In the genomic region with DNA sequence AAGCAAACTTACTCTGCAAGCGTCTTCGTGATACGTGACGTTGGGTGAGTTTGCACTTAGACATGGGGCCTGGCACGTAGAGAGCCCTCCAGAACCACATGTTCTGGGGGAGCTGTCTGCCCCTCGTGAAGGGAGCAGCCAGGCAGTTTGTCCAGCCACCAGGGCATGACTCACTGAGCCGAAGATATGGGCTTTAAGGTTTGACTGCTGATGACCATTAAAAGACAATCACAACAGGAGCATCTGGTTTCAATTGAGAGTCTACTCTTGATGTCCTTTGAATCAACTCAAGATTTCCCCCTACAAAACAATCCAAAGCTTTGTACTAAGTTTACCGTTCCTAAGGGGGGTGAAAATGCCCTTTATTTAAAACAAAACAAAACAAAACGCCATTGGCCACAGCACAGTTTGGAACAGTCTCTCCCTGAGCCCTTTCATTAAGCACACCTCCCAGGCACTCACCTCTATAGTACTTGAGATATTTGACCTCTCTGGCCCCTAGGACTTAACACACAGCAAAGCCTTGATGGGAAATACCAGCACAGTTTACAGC, we compare ENCODE assay signal across 31 mouse cellular contexts. TPM values are rescaled to one million over a fixed set of nuclear protein-coding genes. Genes with fewer than 3 reads are reported as not detected.
DNase-seq lines count a peak whose midpoint lies in the region; ATAC-seq and TF ChIP-seq lines count a peak whose summit lies in the region.
"Had no signal": no experiment of that assay in that cellular context is flagged by ENCODE, and none has a peak within 500 bp of the region (broad histone marks: within the 10 kb centered on the region; RNA-seq: fewer than 3 reads in every experiment).

No protein-coding gene starts in this region.

- no peak for TF ChIP-seq POLR2A in limb, embryonic 14.5 days (IDR thresholded peaks at IDR 0.05; ENCODE audit: borderline replicate concordance, extremely low read depth, insufficient read depth, insufficient read length)

- H3K4me3 ChIP-seq in intestine, embryonic 14.5 days (ENCODE audit: low read depth, low read length): no peak overlapping the region
- H3K4me3 ChIP-seq in intestine, postnatal 0 days (ENCODE audit: low read depth, low read length): no peak overlapping the region
- no peak overlapping the region for H3K4me3 ChIP-seq in limb, embryonic 14.5 days (replicated peaks; ENCODE audit: low read length)
- H3K4me3 ChIP-seq: forebrain, embryonic 12.5 days; gastrocnemius, adult 2 months; hindbrain, embryonic 13.5 days; midbrain, embryonic 10.5 days; myocyte; neural tube, embryonic 13.5 days; stomach, embryonic 15.5 days had no signal

- WGBS in intestine, embryonic 14.5 days: 62% methylated on average over 9 of the region's 9 CpGs
- WGBS in intestine, postnatal 0 days: 65% methylated on average over 9 of the region's 9 CpGs
- WGBS in limb, embryonic 14.5 days: 38% methylated on average over 9 of the region's 9 CpGs

- ATAC-seq in intestine, embryonic 14.5 days (replicated peaks; ENCODE audit: low FRiP score, low TSS enrichment, low read depth): no peak
- ATAC-seq in intestine, postnatal 0 days: no peak
- no peak for ATAC-seq in limb, embryonic 14.5 days (ENCODE audit: low FRiP score, low read depth)
- ATAC-seq: inflammation-experienced regulatory T-cells, adult 6 months; liver, postnatal 0 days; midbrain, embryonic 16.5 days; Patski had no signal

- H3K9me3 ChIP-seq in intestine, embryonic 14.5 days (ENCODE audit: control insufficient read depth, low read length): no peaks in the 10 kb centered on the region
- no peaks in the 10 kb centered on the region for H3K9me3 ChIP-seq in intestine, postnatal 0 days (ENCODE audit: control insufficient read depth)
- H3K9me3 ChIP-seq in limb, embryonic 14.5 days (ENCODE audit: control insufficient read depth, low read length): no peaks in the 10 kb centered on the region
- H3K9me3 ChIP-seq: forebrain, embryonic 12.5 days; hindbrain, embryonic 13.5 days; midbrain, embryonic 10.5 days; neural tube, embryonic 13.5 days; stomach, embryonic 15.5 days had no signal

- H3K27ac ChIP-seq in intestine, embryonic 14.5 days (ENCODE audit: low read depth): no peak overlapping the region
- H3K27ac ChIP-seq in intestine, postnatal 0 days (ENCODE audit: low read depth, low read length): no peak overlapping the region
- no peak overlapping the region for H3K27ac ChIP-seq in limb, embryonic 14.5 days (replicated peaks; ENCODE audit: low read depth, low read length)
- H3K27ac ChIP-seq: forebrain, embryonic 12.5 days; gastrocnemius, adult 2 months; hindbrain, embryonic 13.5 days; macrophage; midbrain, embryonic 10.5 days; neural tube, embryonic 13.5 days; stomach, embryonic 15.5 days had no signal

- H3K9ac ChIP-seq in intestine, embryonic 14.5 days (ENCODE audit: low read length): no peak overlapping the region
- no peak overlapping the region for H3K9ac ChIP-seq in intestine, postnatal 0 days (ENCODE audit: low read depth, low read length)
- no peak overlapping the region for H3K9ac ChIP-seq in limb, embryonic 14.5 days (ENCODE audit: low read depth, low read length, severe bottlenecking)
- H3K9ac ChIP-seq: forebrain, embryonic 12.5 days; hindbrain, embryonic 13.5 days; liver, postnatal 0 days; neural tube, embryonic 13.5 days; stomach, embryonic 15.5 days had no signal

- no peaks in the 10 kb centered on the region for H3K27me3 ChIP-seq in intestine, embryonic 14.5 days (replicated peaks; ENCODE audit: control insufficient read depth, insufficient read depth, low read length)
- no peaks in the 10 kb centered on the region for H3K27me3 ChIP-seq in intestine, postnatal 0 days (replicated peaks; ENCODE audit: control insufficient read depth, insufficient read depth, low read length)
- H3K27me3 ChIP-seq in limb, embryonic 14.5 days (ENCODE audit: control insufficient read depth, insufficient read depth, low read length): no peaks in the 10 kb centered on the region
- H3K27me3 ChIP-seq: forebrain, embryonic 12.5 days; hindbrain, embryonic 13.5 days; neural tube, embryonic 13.5 days; Patski; stomach, embryonic 15.5 days had no signal

- no peak for TF ChIP-seq CTCF in intestine, postnatal 0 days (IDR thresholded peaks at IDR 0.05; ENCODE audit: low read depth)

- DNase-seq in intestine, embryonic 14.5 days (ENCODE audit: low spot score): peak; percentile 15
- DNase-seq in embryo, embryonic 10 days (ENCODE audit: low spot score): peak; percentile 58
- peak; percentile 36 for DNase-seq in fibroblast of lung, adult 2 months (ENCODE audit: low read depth)
- peak; percentile 59 for DNase-seq in limb, embryonic 14.5 days (ENCODE audit: low spot score)
- DNase-seq in ovary, postnatal 36 days (ENCODE audit: low spot score): no peak
- DNase-seq in spleen, postnatal 4 days (ENCODE audit: low spot score in 2 of 2): no peak
- DNase-seq in layer of hippocampus, postnatal 25 days (ENCODE audit: extremely low spot score in 1 of 2, low spot score in 1 of 2): no peak
- DNase-seq: adrenal gland, postnatal 36 days; cerebellum, adult 11 months; cerebellum, adult 9-11 months; gastrocnemius, adult 2 months; heart, postnatal 10 days; kidney, adult 8-10 months; kidney, postnatal 14 days; liver, postnatal 0 days; right cerebral cortex, postnatal 4 days; thymus, adult 18-20 months; thymus, postnatal 4 days had no signal

- H3K4me1 ChIP-seq in intestine, embryonic 14.5 days (replicated peaks; ENCODE audit: control insufficient read depth, insufficient read depth, low read length): no peaks in the 10 kb centered on the region
- H3K4me1 ChIP-seq in intestine, postnatal 0 days (replicated peaks; ENCODE audit: control insufficient read depth, insufficient read depth, low read length): no peaks in the 10 kb centered on the region
- peaks cover 7% of the 10 kb centered on the region for H3K4me1 ChIP-seq in limb, embryonic 14.5 days (ENCODE audit: control insufficient read depth, insufficient read depth, low read length)
- H3K4me1 ChIP-seq: forebrain, embryonic 12.5 days; hindbrain, embryonic 13.5 days; stomach, embryonic 15.5 days had no signal

- no peaks in the 10 kb centered on the region for H3K36me3 ChIP-seq in intestine, embryonic 14.5 days (ENCODE audit: control insufficient read depth, insufficient read depth, low read length)
- H3K36me3 ChIP-seq in intestine, postnatal 0 days (ENCODE audit: control insufficient read depth, insufficient read depth): no peaks in the 10 kb centered on the region
- H3K36me3 ChIP-seq in limb, embryonic 14.5 days (ENCODE audit: control insufficient read depth, insufficient read depth, low read length): no peaks in the 10 kb centered on the region
- H3K36me3 ChIP-seq: forebrain, embryonic 12.5 days; hindbrain, embryonic 13.5 days; midbrain, embryonic 10.5 days; neural tube, embryonic 13.5 days; stomach, embryonic 15.5 days had no signal

- no peak overlapping the region for H3K4me2 ChIP-seq in intestine, embryonic 14.5 days (ENCODE audit: low read length)
- H3K4me2 ChIP-seq in intestine, postnatal 0 days (replicated peaks; ENCODE audit: low read depth): no peak overlapping the region
- no peak overlapping the region for H3K4me2 ChIP-seq in limb, embryonic 14.5 days (replicated peaks; ENCODE audit: low read depth, low read length, severe bottlenecking)
- H3K4me2 ChIP-seq: forebrain, embryonic 12.5 days; heart, embryonic 11.5 days; hindbrain, embryonic 13.5 days; liver, embryonic 11.5 days; neural tube, embryonic 13.5 days; stomach, embryonic 15.5 days had no signal

RNA-seq across cellular contexts. Expression of gene Ankrd44, which starts 34.5 kb away (rescaled TPM):
- 15.3 and 16.0 TPM in 2 replicates for polyA plus RNA-seq in intestine, embryonic 14.5 days (2014; fragmentation: Nextera tagmentation; extraction: Ambion mirVana)
- polyA plus RNA-seq in intestine, postnatal 0 days (2015; fragmentation: Nextera tagmentation; extraction: Ambion mirVana): 5.5 and 7.0 TPM in 2 replicates
- polyA plus RNA-seq in limb, embryonic 14.5 days (2012; rRNA removed): 38.8 and 43.8 TPM in 2 replicates
- polyA plus RNA-seq in limb, embryonic 14.5 days (2014; fragmentation: Nextera tagmentation; extraction: Ambion mirVana): 23.5 and 27.7 TPM in 2 replicates
- 10 to 100 TPM; 17.1 to 17.3 TPM for total RNA-seq in layer of hippocampus, postnatal 25 days (2021)

Comparison
In these comparisons a context has a peak if more than half of its experiments do, and no peak if none do; other contexts are left out.
1. DNase-seq: peak in intestine, embryonic 14.5 days (single experiment), embryo, embryonic 10 days (single experiment), fibroblast of lung, adult 2 months (single experiment) and limb, embryonic 14.5 days (single experiment); none in ovary, postnatal 36 days (single experiment), spleen, postnatal 4 days (0 of 2) and layer of hippocampus, postnatal 25 days (0 of 2).